Mouse (Mus musculus) adrenal gland (tissue): ENCODE measurements at regions not wholly inside any gene's neighbourhood (a gene's known extent, or its start where the extent isn't known, plus 50 kb on each side); places are given as distances from the start of the nearest gene placed in this dataset.
"Not testable (repeated sequence)": the region's sequence is repeated elsewhere in the genome, so short reads cannot be mapped to it uniquely, and the experiment has no call there.

Experiments used
- intact Hi-C: fragments of 180-260 bp; cut with DNase I; formaldehyde crosslinking; loops from one replicate; pipeline ENCODE4 v1.15.1; 2025

DNA sequence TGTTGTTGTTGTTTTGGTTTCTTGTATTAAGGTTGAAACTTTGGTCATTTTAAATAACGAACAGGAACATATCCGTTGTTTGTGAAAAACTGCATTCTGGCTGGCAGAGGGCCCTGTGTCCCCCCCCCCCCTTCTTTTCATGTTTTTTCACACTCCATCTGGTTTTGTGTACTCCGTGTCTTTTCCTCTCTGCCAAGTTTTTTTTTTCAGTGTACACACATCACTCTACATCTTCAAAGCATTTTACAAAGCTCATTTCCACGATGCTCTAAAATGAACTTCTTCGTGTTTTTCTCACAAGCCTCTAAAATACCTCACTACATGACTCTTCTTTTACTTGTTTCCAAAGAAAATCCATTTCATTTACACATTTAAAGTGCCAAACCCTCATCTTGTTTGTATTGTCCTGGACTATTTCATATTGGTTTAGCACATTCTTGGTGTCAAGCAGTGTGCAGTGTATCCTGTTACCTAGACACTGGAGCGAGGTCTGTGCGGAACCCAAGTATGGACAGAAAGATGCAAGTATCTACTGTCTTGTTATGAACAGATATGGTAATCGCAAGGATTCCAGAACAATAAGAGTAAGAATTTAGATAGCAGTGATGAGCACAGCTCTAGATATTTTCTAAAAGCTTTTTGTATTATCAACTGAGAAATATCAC lies 503.5 kb upstream of the Hsf2 start:
- intact Hi-C loops, result no loop called here

DNA sequence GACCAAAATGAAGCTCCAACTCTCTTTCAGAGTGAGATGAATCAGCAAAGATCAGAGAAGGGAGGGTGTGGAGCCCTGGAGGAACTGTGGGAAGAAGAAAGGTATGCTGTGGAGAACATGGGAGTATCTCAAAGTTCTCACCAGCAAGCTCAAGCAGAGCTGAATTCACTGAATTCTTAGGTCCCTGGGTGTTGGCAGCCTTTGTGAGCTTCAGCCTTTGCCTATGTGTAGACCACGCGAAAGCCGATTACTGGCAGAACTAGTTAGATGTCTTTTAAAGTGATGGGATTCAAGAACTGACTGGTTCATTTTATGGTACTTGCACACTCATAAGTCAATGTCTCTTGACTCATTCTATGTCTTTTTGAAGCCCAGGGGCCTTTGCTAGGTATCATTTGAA lies 491.2 kb upstream of the Hsf2 start:
- intact Hi-C loops, result loop anchor here (10.0 kb wide), 1 partner anchor 150 kb away; no protein-coding TSS in a partner anchor

DNA sequence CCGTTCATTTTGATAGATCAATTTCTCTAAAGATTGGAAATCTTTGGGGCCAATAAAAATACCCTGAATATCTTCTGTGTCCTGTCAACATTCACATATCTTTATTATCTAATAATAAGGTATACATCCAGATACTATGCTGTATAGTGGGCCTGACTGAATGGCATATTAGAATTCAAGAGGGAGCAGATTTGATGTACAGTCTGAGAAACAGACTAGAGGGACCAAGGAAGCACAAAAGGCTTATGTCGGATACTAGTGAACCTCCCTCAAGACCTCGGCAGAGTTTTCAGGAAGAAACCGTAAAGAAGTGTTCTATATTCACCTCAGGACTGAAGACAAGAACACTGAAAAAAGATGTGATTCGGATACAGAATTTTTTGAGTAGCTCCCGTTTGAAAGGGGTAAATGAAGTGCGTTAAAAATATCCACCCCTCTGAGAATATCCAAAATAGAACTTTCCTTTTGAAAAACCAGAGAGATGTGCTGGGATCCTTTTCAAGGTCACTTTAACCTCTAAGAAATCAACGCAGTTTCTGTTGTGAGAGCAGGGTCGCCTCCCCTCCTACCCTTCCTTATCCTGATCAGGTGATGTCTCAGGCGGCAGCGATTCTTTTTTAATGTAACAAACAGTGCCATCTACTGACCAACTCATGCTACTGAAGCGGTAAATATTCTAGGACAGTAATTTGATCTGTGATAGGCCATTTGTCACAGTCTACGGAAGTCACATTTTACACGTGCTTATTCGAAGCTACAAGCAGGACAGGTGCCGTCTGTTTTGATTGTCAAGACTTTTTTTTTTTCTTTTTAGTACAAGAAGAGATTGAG lies 485.1 kb upstream of the Hsf2 start:
- intact Hi-C loops, result loop anchor here (2.0 to 10.0 kb wide), 3 partner anchors 181 to 632 kb away; no protein-coding TSS in a partner anchor

DNA sequence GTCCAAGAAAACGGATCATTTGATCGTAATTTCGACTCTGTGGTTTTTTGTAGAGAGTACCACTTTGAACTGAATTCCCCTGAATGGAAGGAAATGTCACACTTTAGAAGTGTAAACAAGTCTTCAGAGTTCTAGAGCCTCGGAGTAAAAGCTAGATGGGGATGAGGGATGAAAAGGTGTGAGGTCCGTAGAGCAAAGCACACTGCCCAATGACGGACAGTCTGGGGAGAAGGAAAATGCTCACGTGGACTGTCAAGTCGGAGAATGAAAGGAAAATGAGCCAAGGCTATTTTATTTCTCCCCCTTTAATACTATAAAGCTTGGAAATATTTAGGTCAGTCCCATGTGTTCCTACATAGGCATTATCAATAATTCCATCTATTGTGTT lies 484.5 kb upstream of the Hsf2 start:
- intact Hi-C loops, result loop anchor here (2.0 to 10.0 kb wide), 3 partner anchors 181 to 633 kb away; no protein-coding TSS in a partner anchor

DNA sequence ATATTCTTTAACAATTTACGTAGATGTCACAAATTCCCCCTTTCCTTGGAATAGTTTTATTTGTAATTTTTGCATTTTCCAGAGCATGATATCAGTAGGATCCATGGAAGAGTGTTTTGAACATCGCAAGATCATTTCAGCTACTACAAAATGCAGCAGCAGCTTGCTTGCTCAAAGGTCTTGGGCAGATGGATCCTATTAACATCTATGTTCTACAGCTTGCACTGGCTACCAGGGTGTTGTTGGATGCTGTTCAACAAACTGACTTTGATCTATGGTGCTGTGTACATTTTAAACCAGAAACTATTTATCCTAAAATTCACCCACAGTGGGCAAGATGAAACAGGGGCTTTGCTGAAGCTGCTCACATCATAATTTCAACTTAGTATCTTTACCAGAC lies 448.5 kb upstream of the Hsf2 start:
- intact Hi-C loops, result no loop called here

DNA sequence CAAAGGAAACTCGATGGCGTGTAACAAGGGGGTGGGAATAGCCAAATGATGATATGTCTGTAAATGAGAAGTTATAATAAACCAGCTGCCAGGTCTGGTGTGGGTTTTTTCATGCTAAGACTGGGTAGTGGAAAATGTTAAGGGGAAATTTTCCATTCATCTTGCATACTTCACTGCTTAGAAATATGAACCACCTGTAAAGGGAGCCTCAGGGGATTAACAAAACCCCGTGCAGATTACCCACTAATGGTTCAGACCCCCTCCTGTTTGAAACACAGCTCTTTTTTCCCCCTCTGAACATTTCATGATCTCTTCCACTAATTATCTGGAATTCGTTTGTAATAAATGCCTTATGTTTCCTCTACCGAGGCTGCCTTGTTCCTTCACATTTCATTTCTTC lies 446.0 kb upstream of the Hsf2 start:
- intact Hi-C loops, result no loop called here

DNA sequence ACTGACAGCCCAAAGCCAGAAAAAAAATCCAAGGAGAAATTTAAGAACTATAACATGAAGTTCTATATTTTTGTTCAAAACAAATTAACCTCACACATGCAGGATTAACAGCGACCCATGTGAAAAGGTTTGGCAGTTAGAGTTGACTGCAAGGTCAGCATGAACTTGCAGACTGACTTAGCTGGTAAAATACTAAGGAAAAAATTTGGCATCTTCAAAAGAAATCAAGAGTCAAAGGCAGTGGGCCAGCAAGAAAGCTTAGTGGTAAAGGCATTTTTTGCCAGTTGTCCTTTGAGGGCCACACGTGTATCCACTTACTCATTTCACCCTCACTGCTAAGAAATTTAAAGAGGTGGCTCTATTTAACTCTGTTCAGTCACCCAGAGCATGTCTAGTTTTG lies 440.2 kb upstream of the Hsf2 start:
- intact Hi-C loops, result no loop called here

DNA sequence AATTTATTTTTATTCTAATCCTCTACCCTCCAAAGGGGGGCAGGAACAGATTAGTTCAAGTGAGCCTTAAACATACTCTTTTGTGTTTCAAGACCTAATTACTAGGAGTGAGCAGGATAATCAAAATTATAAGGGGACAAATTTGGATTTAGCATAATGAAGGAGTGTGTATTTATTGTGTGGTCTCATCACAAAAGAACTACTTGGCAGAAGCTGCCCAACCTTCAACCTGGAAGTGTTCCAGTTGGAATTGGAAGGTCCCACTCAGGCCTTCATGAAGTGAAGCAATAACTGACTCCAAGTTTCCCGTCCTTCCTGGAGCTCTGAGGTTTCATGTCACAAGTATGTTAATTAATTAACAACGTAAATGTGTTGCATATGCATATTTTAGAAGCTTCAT lies 439.3 kb upstream of the Hsf2 start:
- intact Hi-C loops, result no loop called here

DNA sequence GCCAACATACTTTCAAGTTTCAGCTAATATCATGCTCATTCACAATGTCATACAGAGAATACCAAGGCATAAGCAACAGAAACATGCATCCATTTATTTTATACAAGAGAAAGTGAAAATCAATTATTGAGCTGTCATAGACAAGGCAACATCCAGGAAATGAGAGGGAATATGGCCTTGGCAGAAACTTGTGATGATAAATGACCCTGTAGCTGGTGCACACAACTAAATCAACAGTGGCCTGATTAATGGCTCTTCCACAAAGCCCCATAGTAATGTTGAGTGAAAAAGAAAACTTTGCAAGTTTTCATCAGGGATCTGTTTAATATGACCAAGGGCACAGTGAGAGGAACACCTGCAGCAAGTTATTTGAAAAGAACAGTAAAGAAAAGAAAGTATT lies 438.5 kb upstream of the Hsf2 start:
- intact Hi-C loops, result no loop called here

DNA sequence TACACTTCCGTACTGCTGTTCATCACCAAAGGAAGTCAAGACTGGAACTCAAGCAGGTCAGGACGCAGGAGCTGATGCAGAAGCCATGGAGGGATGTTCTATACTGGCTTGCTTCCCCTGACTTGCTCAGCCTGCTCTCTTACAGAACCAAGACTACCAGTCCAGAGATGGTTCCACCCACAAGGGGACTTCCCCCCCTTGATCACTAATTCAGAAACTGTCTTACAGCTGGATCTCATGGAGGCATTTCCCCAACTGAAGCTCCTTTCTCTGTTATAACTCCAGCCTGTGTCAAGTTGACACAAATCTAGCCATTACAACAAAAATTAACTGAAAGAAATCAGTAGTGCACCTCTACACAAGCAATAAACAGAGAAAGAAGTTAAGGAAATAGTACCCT lies 432.8 kb upstream of the Hsf2 start:
- intact Hi-C loops, result not testable (repeated sequence)

DNA sequence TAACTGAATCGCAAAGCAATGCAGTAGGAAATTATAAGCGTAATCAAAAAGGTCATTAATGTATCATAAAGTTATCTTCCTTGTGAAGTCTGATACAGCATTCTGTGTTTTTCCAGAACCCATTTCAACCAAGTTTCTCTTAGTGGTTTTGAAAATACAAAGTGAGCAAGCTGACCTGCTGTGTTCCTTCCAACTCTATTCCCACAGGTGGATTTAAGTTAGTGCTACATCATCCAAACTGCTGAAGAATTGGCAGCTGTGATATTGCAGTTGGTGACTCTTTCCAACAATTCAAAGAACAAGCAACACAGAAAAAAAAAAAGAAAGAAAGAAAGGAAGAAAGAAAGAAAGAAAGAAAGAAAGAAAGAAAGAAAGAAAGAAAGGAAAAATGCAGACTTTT lies 396.1 kb upstream of the Hsf2 start:
- intact Hi-C loops, result no loop called here

DNA sequence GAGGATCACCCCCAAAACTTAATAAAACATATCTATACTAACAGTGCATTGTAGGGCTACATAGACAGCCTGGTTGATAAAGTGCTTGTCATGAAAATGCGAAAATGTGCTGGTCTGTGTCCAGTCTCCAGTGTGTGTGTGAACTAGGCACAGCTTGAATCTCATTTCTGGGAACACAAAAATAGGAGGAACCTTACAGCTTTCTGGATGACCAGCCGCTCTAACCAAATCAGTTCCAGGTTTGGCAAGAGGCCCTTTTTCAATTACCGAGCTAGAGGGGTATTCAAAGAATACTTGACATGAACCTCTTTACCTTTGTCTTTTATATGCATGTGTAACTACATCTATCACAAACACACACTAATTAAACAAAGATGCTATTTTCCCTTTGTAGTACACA lies 390.3 kb upstream of the Hsf2 start:
- intact Hi-C loops, result no loop called here

DNA sequence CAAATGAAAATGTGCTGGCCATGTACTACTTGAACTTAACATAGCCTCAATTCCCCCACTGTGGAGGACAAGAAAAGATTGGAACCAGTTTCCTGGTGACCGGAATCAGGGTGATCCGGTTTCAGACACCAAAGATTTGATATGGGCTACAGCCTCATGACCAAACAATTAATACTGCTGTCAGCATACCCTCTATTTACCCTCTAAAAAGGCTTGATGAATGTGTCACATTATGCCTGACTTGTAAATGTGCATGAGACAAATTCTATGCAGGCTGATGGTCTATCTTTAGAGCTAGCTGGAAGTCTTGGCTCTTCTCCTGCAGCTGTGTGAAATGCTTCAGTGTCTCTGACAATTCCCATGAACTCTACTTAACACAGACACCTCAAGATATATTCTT lies 372.8 kb upstream of the Hsf2 start:
- intact Hi-C loops, result no loop called here

DNA sequence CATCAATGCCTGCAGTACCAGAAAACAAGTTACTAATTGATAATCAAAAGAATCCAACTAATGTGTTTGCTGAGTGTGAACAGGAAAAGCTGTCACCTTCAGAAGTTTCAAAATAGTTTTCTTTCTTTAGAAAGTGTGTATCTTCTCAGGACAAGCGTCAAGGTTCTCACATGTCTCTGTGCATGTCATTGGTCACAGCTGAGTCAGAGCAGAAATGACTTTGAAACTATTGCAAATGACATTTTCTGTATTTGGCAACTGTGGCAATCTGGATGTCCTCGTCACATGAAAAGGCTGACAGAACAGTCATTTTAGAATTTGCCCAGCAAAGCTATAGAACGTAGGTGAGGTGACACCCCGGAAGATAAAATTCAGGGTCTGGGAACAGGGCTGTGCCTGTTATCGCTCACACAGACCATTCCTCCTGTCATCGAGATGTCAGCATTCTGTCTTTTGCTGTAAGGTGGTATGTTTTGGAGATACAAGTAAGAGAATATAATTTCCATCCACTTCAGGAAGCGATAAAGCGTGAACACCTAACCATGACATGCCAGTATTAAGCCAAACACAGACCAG lies 371.4 kb upstream of the Hsf2 start:
- intact Hi-C loops, result no loop called here

DNA sequence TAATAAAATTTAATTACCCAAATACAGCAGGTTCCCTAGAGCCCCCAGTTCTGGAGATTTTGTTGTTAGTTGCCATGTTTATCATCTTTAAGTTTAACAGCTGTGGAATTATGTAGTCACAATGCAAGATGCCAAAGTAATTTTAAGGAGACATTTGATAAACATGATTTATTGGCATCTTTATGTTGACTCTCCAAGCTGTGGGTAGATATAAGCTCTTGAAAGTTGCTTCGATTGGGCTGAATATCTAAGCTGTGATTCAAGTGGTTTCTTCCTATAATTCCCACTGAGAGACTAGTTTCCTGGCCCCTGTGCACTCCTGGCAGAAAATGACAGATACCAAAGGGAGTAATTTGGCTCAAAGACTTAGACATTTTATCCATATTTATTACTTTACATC lies 364.7 kb upstream of the Hsf2 start:
- intact Hi-C loops, result no loop called here

DNA sequence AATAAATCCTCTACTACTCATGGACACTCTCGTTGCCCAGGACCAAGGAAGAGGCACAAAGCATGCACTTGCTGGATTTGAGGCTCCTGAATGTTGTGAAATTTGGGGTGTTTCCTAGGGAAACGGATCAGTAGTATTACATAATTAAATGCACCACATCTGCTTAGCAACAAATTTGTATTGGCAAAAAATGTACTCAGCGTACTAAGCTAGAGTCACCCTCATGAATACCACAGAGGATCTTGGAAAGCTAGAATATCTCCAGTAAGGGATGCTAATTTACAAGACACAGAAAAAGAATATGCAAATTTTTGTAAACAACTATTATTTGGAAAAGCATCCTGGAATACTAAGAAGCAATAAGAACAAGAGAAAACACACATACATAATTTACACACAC lies 359.0 kb upstream of the Hsf2 start:
- intact Hi-C loops, result no loop called here

DNA sequence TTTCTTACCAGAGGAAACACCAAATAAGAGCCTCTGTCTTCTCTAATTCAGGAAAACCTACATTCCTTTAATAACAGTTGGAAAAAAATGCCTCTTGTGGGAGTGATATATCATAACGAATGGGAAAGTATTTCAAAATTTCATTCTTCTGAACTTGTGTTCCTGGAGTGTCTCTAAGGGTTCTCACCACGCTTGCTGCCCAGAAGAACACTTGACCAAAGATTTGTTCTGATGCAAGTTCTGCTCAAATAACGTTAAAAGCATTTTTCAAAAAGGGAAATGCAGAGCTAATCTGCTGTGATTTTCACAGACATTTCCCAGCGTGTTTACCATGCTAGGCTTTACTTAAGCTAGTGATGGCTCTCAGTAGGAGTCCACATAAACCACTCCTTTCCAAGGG lies 329.8 kb upstream of the Hsf2 start:
- intact Hi-C loops, result no loop called here

DNA sequence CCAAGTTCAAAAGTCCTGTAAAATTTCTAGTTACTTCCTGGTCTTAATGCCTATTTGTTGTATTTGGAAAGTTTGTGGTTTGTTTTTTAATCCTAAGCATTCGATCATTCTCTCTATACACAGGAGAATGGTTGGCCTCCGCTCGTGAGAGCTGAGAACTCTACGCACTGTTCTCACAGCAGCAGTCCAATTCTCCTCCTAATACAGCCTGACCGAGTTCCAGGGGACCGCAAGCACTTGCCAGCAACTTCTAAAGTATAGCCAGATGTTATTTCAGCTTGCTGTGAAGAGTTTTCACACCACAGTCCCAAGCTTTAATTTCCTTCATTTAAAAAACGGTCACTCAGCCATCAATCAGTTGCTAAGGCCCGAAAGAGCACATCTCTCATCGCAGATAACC lies 329.3 kb upstream of the Hsf2 start:
- intact Hi-C loops, result no loop called here

DNA sequence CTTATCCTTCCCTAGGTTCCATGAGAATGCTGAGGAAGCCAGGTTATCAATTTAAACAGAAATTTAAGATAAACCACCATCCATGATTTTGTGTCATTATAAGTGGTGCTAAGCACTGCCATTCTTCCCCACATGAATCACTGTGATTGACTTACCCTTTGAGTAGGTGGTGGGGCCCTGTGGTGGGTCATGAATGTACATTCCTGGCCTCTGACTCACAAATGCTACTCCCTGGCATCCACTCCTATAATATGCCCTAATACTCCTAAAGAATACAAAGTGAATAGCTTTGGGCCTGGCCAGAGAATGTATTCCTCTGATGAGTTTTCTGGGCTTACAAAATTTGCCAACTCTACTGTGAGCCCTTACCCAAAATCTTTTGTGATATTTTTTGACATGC lies 325.6 kb upstream of the Hsf2 start:
- intact Hi-C loops, result no loop called here

DNA sequence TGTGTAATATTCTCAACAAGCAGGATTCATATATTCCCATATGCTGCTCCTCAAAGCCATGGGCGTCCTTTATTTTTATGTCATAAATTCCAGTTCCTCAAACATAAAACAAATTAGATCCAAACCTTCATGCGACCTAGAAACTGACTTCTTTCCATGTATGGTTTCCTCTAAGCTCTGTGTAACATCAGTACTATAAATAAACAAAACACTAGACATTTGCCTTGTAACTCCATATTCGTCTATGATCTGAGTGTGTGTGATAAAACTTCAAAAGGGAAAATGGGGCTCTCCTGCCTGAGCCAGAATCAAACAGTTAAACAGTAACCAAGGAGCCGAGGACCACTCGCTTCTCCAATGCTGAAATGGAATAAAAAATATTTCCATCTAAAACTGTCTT lies 322.8 kb upstream of the Hsf2 start:
- intact Hi-C loops, result no loop called here

DNA sequence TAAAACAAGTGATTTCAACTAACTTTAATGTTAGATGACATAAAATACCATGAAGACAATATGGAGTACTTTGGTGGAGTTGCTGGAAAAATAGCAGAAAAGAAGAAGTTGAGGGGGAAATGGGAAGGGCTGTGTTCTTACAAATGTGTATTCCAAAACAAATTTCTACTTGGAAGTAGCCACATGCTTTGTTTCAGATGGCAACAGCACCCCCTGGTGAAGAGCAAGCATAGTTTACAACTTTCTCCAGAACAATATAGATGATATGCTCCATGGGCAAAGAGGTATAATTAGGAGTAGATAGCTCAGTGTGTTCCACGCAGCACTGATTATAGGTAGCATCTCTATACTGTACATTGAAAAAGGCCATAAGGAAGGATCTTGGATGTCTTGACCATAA lies 302.6 kb upstream of the Hsf2 start:
- intact Hi-C loops, result loop anchor here (2.0 to 10.0 kb wide), 3 partner anchors 131 to 811 kb away; no protein-coding TSS in a partner anchor

DNA sequence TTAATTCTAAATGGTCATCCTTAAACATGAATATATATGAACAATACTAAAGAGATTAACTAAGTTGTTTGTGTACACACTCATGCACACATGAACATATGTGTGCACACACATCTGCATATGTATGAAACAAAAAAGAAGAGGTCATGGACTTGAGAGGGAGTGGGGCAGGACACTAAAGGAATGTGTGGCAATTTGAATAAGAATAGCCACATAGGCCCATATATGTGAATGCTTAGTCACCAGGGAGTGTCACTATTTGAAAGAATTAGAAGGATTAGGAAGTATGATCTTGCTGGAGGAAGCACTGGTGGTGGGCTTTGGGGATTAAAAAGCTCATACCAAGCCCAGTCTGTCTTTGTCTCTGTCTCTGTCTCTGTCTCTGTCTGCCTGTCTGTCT lies 275.5 kb upstream of the Hsf2 start:
- intact Hi-C loops, result no loop called here

DNA sequence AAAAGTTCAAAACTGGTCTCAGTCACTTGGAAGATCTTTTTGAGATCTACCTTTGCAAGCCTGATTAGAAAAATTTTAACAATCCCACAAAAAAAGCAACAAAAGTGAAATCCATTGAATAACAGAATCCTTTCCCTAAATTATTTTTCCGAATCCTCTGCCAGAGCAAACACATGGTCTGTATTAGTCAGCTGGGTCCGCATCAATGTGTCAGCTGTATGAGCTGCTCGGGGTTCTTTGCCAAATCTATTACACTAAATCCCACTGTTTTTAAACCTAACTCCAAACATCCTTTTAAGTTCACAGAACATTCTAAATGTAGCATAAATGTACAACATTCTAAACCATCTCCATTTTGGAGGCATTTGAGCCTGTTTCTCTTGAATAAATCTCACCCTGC lies 255.1 kb upstream of the Hsf2 start:
- intact Hi-C loops, result no loop called here
